Mouse (Mus musculus) testis, postnatal 14 days (tissue): ENCODE data around the gene Pom121.
"Not testable (repeated sequence)": the region's sequence is repeated elsewhere in the genome, so short reads cannot be mapped to it uniquely, and the experiment has no call there.

Source experiments
- DNase-seq: peaks from one replicate; pipeline ENCODE4 v3.0.0; 2021; ENCODE audit warnings: low spot score

Pom121 gene

DNA sequence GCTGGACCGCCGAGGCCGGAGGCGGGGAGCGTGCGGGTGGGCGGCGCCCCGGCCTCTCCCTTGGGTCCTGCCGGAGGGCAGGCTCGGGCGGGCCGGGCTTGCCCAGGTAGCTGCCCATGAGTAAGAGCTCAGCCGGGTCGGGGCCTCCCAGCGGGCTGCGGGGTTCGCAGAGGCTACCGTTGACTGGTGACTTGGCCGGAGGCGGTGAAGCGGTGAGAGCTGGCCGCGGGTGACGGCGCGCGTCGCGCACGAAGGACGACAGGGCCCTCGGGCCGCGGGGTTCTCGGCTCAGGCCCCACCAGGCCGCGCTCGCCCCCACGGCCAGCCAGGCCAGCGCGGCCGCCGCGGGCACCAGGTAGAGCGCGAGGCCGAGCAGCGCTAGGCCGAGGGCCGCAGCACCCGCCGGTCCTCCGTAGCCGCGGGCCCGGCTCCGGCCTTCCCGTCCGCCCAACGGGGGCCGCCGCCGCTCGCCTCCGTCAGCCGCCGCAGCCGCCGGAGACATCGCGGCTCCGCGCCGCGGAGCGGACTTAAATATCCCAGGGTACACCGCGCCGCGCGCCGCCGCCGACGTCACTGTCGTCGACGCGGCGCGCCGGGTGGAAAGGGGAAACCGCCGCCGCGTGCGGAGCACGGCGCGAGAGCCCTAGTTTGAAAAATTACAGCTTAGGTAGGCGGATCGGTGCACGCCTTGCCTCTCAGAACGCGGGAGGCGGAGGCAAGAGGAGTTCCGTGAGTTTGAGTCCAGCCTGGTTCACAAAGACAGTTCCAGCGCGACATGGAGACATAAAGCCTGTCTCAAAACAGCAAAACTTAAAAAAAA is at the start of gene Pom121:
Gene Pom121 (minus strand): TSS at position 543 of the 820 bp plus-strand sequence.
- DNase-seq, result peak; percentile 87

DNA sequence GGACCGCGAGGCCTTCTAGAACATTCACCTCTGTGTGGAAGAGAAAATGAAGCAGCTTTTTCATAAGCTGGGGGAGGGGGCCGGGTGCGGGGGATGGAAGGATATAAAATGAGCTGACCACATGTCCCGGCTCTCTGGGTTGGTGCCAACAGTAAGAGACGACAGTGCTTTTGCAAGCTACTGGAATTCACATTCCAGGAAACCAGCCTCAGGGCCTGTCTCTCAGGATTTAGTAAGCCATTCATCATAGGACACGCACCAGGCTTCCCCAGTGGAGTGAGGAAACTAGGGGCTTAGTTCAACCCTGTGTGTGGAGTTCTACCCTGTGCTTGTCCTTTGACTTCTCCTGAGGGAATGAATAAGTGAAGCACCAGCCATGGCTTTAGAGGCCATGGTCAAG is 48.1 kb upstream of the Pom121 start:
- DNase-seq, result no peak

DNA sequence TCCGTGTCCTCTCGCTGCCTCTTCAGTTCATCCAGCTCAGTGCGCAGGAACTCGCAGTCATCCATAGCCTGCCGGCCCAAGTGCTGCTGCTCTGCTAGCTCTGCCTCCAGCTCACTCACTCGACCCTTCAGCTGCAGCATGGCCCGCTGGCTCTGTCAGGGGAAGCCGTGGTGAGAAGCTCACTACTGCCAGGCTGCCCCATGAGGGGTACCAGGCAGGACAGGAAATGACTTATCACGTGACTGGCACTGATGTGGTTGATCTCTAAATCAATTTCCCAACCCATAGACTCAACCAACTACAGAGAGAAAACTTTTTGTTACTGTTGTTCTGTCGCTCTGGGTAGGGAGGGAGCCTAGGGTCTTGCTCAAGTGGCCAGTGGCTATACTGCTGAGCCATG is 40.7 kb upstream of the Pom121 start:
- DNase-seq, result no peak

DNA sequence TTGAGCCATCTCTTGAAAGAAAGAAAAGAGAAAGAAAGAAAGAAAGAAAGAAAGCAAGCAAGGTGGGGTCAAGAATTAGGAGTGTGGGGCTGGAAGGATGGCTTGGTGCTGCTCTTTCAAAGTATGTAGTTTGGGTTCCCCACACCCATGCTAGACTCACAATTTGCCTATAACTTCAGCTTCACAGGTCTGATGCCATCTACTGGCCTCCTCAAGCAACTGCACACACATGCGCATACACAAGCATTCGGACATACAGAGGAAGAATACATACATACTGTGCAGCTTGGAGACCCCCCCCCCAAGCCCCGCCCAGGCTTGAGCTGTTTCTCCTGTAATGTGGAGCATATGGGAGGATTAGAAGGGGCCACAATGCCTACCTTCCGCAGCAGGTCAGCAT is 39.5 kb upstream of the Pom121 start:
- no peak for DNase-seq

DNA sequence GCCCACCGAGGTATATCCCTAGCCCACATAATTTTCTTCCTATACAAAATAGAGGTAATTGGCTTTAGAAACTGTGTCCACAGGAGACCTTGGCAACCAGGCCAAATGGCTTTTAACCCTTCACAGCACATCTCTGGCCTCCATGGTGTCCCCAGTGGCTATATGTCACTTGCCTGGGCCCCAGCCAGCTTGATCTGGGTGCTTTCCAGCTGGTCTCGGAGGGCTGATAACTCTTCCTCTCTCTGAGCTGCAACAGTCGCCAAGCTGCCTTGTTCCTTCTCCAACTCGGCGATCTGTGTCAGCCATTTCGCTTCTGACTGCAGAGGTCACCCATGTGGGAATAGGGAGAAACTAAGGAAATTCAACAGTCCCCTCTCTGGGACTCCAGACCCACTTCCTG is 36.8 kb upstream of the Pom121 start:
- no peak for DNase-seq

DNA sequence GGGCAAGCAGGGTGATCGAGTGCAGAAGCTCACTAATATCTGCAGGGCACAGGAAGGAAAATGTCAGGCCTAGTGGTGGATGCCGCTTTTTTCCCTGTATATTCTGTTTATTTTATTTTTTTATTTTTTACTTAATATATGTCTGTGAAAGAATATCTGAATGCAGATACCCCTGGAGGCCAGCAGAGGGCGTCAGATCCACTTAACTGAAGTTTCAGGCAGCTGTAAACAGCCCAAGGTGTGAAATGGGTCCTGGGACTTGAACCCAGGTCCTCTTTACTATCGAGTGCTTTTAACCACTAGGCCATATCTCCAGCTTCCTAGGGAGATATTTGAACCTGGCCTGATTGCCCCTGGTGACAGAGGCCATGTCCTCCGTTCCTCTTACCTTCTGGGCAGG is 34.4 kb upstream of the Pom121 start:
- no peak for DNase-seq

DNA sequence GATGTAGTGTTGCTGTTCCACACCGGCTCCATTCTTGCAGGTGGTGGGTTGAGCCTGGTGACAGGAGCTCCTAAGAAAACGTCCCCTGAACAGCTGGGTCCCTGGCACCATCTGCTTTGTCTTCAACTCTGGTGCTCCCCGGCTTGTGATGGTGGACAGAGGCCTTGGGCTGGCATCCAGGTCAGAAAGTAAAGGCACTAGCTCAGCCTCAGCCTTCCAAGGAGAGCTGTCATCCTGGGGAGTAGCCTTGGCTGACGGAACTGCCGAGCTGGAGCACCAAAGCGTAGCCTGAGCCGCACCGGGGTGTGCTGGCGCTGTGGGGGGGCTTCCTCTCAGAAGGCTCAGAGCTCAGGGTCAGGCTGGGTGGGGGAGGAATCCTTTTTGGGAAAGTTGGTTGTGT is 15.9 kb upstream of the Pom121 start:
- no peak for DNase-seq

DNA sequence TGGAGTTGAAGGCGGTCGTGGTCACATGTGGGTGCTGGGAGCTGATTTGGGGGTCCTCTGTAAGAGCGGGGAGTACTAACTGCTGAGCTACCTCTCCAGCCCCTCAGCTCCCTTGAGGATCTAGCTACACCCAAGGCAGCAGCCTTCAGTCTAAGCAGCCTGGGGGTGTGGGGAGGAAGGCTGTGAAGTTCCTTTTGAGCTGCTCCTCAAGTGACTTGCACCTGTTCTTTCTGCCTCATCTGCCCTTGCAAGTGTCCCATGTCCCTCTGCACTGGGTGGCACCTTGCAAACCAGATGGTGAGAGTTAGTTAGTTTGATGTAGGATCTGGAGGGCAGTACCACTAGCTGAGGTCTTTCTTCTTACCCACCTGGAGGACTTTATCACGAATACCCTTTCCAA is 13.8 kb upstream of the Pom121 start:
- DNase-seq, result no peak

DNA sequence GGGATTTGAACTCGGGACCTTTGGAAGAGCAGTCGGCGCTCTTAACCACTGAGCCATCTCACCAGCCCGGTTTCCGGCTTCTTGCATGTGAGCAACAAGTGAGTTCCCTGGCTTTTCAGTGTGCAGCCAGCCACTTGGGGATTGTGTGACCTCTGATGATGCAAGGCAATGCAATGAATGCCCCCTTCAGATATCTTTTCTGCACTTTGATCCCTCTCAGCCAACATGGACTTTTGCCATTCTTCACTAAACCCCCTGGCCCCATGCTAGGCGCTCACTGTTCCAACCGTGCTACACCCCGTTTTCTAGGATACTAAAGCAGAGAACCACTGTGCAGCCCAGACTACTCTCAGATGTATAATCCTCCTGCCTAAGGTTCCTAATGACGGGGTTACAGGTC is 11.1 kb upstream of the Pom121 start:
- DNase-seq, result no peak

DNA sequence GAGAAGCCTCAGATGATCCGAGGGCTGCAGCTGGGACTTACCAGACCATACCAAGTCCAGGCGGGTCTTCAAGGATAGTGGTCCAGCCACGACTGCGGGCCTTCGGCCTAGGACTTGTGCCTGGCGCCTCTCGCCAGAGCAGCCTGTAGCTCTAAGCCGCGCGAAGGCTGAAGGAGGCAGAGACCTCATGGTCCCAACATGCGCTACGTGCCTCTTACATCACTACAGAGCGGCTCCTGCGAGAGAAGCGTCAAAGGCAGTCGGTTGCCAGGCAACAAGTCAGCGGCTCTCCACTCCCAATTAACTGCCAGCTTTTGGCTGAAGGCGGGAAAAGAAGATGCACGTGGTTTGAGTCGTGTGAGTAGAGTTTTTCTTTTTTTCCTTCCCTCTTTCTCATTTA is 10.3 kb upstream of the Pom121 start:
- peak; percentile 79 for DNase-seq

DNA sequence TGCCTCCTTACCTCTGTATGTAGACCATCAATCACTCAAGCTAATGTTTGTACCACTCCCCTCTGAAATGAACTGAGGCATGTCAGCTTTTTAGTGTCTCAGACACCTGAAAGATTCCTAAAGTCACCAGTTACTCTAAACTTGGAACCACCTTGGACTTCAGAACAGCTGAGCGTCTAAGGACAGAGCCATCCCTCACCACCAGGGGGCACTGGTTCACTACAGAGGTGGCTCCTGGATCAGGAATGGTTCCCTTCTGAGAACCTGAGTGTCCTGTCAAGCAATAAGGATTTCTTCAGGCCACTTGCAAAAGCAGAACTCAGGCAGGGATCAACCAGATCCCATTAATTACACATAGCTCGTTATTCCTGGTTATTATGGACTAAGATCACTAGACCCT is 5.9 kb upstream of the Pom121 start:
- peak; percentile 68 for DNase-seq

DNA sequence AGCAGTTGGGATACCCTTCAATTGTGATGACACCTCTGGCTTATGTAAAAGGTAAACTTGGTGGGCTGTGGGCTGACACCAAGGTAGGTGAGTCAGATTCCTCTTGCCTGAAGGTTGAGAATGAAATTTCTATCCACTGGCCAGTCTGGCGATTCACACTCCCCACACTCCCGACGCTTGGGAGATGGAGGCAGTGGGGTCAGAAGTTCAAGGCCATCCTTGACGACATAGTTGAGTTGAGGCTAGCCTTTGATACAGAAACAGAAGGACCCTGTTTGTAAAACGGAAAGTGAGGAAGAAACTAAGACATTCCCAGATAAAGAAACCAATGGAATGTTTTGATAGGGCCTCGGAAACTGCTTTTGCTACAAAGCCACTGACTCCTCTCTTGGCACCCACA is 5.0 kb upstream of the Pom121 start:
- DNase-seq, result peak; percentile 55

DNA sequence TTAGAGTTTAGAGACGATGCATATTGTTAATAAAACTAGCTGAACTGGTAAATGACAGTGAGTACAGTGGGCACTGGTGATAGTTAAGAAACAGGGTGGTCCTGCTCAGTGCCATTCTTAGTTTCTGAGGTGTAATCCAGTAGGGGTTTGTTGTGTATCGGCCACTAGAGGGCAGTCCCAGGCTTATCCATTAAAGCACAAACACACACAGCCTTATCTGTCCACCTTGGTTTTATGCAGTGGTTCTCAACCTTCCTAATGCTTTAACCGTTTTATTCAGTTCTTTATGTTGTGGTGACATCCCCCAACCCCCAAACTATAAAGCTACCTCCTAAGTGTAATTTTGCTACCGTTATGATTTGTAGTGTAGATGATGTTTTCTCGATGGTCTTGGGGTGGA is 1.5 kb upstream of the Pom121 start:
- no peak for DNase-seq

DNA sequence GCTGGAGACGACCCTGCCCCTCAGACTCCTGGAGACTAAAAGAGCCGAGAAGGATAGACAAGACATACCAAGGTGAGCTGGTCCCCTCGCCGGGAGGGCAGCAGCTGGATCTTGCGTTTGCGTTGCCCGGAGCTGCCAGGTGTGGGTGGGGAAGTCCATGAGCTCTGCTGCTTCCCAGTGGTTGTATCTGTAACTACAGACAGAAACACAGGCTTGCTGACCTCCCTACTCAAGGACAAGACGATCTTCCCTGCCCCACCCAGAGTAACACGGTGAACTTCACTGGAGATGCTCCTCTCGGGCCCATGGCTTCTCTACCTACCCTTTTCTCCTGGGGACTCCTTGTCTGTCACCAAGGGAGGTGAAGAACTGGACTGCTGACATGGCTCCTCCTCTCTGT is 10.6 kb downstream of the Pom121 start:
- DNase-seq, result no peak

DNA sequence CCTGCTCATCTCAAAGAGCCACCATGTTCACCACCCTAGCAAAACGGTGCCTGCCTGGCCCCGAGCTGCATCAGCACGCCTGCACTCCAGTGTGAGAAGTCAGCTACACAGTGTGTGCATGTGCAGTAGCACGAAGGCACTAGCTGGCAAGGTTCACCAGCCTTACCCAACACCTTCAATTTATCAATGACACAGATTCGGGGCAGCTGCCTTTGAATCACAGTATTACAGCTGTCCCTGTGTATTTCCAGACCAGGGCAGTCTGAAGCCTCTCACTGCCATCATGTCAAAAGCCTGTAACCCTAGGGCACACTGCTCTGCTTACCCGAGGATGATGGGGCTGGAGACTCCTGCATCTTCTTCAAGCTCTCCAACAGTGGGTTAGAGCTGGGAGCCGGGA is 11.6 kb downstream of the Pom121 start:
- DNase-seq, result no peak

DNA sequence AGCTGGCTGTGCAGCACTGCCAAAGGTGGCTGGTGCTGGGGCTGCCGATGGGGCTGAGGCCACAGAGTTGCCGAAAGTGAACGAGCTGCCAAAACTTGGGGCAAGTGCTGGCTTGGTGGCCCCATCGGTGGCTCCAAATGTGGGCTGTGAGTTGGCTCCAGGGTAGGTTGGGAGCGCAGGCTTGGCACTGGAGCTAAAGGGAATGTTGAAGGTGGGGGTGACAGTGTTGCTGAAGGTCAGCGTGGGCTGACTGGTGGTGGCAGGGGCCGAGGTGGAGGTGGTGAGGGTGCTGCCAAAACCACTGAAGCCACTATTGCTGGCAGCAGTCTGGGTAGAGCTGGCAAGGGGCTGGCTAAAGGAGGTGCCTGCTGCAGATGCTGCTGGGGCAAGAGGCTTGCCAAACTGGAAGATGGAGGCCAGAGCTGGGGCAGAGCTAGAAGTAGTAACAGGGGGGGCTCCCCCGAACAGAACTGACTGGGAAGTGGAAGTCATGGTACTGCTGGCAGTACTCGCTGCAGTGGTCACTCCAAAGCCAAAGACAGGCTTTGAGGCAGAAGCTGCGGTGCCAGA is 12.9 kb downstream of the Pom121 start:
- DNase-seq, result no peak

DNA sequence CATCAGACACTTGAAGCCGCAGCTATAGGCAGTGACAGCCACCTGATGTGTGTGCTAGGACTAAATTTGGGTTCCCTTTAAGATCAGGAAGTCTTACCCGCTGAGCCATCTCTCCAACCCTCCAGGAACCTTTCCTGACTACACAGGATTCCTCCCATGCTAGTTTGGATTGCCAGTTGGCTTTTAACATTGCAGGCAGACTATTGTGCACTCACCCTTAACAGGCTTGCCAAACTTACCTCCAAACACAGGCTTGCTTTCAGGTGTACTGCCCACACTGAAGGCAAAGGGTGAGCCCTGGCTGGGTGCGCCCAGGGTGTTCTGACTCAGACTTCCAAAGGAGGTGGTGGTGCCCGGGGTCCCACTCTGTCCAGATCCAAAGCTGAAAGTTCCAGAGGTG is 13.7 kb downstream of the Pom121 start:
- no peak for DNase-seq

DNA sequence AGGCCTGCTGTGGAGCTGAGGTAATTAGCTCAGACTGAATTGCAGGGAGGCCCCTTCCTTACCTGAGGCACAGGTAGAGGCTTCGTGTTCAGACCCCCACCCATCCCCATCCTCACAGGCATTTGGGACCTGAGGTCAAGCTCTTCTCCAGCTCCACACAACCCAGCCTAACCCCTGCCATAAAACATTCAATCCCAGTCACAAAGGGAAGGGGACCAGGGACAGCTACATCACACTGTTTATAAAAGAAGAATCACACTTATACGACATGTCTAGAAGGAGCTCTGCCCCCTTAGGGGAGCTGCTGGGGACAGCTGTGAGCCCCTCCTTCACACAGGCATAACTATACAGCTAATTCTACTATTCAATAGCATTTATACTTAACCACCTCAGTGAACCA is 18.0 kb downstream of the Pom121 start:
- no peak for DNase-seq

DNA sequence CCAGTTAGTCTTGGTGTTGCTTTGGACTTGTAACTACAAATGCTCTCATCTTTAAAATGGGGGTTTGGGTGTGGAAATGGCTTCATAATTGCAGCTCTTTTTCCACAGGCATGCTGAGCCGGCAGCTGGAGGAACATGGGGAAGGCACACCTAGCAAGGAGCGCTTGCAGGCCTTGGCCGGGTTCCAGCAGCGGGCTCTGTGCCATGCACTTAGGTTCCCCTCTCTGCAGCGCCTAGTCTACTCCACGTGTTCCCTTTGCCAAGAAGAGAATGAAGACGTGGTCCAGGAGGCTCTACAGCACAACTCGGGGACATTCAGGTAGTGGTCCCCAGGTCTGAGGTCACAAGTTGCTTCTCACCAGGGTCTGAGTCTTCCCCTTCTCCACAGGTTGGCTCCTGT is 19.2 kb downstream of the Pom121 start:
- no peak for DNase-seq

DNA sequence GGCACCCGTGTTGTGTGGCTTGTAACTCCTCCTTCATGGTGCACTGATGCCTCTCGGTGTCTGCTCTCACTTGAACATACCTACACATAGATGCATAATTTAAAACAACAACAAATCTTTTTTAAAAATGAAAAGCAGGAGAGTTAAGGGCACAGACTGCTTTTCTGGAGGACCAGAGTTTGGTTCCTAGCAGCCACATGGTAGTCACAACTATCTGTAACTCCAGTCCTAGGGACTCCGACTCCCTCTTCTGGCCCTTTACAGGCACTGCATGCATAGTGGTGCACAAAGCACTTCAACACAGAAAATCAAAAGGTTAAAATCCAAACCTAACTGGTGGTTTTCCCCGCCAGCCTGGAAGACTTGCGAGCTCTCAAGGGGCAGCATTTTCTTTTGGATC is 20.7 kb downstream of the Pom121 start:
- DNase-seq, result no peak

DNA sequence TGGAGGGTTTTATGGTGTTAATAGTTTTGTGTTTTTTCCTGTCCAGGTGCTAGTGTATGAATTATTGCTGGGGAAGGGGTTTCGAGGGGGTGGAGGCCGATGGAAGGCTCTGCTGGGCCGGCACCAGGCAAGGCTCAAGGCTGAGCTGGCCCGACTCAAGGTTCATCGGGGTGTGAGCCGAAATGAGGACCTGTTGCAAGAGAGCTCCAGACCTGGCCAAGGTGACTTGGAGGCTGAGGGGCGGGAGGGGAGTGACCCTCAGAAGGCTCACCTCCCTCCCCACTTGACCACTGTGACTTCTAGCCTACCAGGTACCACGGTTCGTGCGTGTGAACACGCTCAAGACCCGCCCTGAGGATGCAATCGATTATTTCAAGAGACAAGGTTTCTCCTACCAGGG is 23.2 kb downstream of the Pom121 start:
- DNase-seq, result no peak

DNA sequence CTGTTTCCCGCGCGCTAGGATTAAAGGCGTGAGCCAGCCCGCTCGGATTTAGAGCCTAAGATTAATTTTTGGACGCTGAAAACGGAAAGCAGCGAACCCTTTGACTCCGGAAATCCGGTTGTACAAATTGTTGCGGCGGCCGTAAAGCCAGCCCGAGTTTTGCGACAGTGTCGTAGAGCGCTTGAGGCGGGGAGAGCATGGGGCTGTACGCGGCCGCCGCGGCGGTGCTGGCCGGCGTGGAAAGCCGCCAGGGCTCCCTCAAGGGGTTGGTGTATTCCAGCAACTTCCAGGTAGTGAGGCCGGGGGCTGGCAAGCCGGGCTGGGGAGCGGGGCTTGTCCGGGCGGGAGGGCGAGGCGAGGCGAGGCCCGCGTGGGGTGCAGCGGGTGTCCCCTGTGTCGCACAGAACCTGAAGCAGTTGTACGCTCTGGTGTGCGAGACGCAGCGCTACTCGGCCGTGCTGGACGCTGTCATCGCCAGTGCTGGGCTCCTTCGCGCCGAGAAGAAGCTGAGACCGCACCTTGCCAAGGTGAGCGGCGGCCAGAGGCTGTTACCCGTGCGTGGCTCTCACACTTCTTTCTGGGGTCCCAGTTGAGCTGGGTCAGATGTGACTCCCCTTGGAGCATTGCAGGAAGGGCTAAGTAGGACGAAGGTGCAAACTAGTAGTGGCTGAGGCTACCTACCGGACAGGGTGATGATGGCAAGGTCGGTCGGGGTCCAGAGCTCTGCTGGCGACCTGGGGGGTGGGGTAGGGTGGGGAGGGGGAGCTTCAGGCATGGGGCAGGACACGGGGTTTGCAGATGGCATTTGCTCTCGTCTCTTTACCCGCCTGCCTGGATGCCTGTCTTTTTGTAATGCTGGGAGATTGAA is 24.3 kb downstream of the Pom121 start, which contains the start of gene Nsun5:
Gene Nsun5 (plus strand): TSS at position 167 of the 868 bp plus-strand sequence.
- peak; percentile 96 for DNase-seq

DNA sequence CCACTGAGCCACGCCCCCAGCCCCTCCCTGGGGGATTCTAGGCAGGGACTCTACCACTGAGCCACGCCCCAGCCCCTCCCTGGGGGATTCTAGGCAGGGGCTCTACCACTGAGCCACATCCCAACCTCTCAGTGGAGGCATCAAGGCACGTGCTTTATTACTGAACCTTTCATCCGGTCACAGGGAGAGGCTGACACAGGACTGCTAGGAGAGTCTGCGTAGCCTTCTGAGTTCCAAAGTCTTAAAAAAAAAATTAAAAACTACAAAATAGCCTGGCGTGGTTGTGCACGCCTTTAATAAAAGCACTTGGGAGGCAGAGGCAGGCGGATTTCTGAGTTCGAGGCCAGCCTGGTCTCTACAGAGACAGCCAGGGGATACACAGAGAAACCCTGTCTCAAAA is 25.1 kb downstream of the Pom121 start:
- not testable (repeated sequence) for DNase-seq
